Mouse (Mus musculus) CH12.LX (cell line): ENCODE measurements around the gene Hnf1a.

Experiments used
- BHLHE40 ChIP-seq: IDR thresholded peaks from 2 replicates; pipeline ENCODE4 v1.6.1; 2011; ENCODE audit warnings: mild to moderate bottlenecking, low read depth, low read length, improper control_type of control experiment
- CTCF ChIP-seq, 2 experiments: IDR thresholded peaks in 1 of 2; conservative IDR thresholded peaks in 1 of 2; 2 replicates each; pipeline ENCODE4 v1.5.1; 2011 to 2012; ENCODE audit warnings: low read depth in 2 of 2, low read length in 2 of 2, improper control_type of control experiment in 1 of 2, inconsistent platforms in 1 of 2, mild to moderate bottlenecking in 1 of 2, moderate library complexity in 1 of 2
- ELF1 ChIP-seq: IDR thresholded peaks from 2 replicates; pipeline ENCODE4 v1.6.1; 2014; ENCODE audit warnings: low read depth, mild to moderate bottlenecking, inconsistent platforms, low read length, improper control_type of control experiment
- POLR2A ChIP-seq: IDR thresholded peaks from 2 replicates; pipeline ENCODE4 v1.6.1; 2011; ENCODE audit warnings: low read depth, mild to moderate bottlenecking, improper control_type of control experiment, low read length

- TF ChIP-seq CTCF (conservative IDR thresholded peaks at IDR 0.05 in 1 of 2, IDR thresholded peaks at IDR 0.05 in 1 of 2; ENCODE audit: low read depth in 2 of 2, low read length in 2 of 2) (no peak), BHLHE40 (no peak), ELF1 (no peak), POLR2A (no peak)
Measured at GRCm38 (mm10) chr5:114949812-114950211, 21.1 kb downstream of the Hnf1a start.
